Mouse (Mus musculus): ENCODE results near the gene Slc16a9. TPM values are rescaled to one million over a fixed set of nuclear protein-coding genes. Genes with fewer than 3 reads are reported as not detected.

Slc16a9 gene
- polyA plus RNA-seq, 1 experiment from 2014 or later = 1.2 TPM

GRCm38 (mm10) chr10:70288406-70289327 is 43.8 kb downstream of the Slc16a9 start:
- no peak overlapping the region for H3K4me2 ChIP-seq (ENCODE audit: low read length)
- H3K4me3 ChIP-seq (replicated peaks; ENCODE audit: low read length) = no peak overlapping the region
- no peak overlapping the region for H3K27ac ChIP-seq (ENCODE audit: low read length)
- ATAC-seq = no peak
- H3K36me3 ChIP-seq (ENCODE audit: control insufficient read depth, insufficient read depth) = no peaks in the 10 kb centered on the region
- WGBS = 80% methylated on average over 14 of the region's 14 CpGs
- no peak overlapping the region for H3K9ac ChIP-seq (replicated peaks; ENCODE audit: low read depth, low read length)
- no peaks in the 10 kb centered on the region for H3K27me3 ChIP-seq (replicated peaks; ENCODE audit: control insufficient read depth, insufficient read depth, low read length)
- H3K9me3 ChIP-seq (ENCODE audit: control insufficient read depth, low read length) = no peaks in the 10 kb centered on the region
- H3K4me1 ChIP-seq (replicated peaks; ENCODE audit: control insufficient read depth, insufficient read depth, low read length) = no peaks in the 10 kb centered on the region; the same call in 1 of the 2 replicates

DNA sequence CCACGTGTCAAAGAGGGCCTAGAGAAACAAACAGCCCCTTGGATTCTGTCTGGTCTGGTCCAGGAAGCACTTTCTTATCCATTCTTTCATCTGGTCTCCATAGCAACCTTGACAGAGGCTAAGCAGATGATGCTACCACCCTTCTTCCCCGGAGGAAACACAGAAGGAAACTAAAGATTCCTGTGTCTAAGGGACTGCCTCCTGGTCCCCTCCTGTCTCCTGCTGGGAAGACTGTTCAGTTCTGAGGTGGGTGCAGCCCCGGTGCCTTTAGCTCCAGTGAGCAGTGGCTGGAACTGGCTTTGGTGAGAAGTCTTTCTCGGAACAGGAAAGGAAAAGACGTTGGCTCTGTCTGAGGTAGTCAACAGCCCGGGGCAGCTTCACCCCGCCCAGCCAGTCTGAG is 47.1 kb downstream of the Slc16a9 start:
- peaks cover 3% of the 10 kb centered on the region for H3K4me1 ChIP-seq (replicated peaks; ENCODE audit: control insufficient read depth, insufficient read depth, low read length)
- no peaks in the 10 kb centered on the region for H3K36me3 ChIP-seq (ENCODE audit: control insufficient read depth, insufficient read depth)
- no peak overlapping the region for H3K27ac ChIP-seq (ENCODE audit: low read length)
- ATAC-seq = no peak
- H3K27me3 ChIP-seq (replicated peaks; ENCODE audit: control insufficient read depth, insufficient read depth, low read length) = no peaks in the 10 kb centered on the region
- H3K4me3 ChIP-seq (replicated peaks; ENCODE audit: low read length) = no peak overlapping the region
- H3K9me3 ChIP-seq (ENCODE audit: control insufficient read depth, low read length) = no peaks in the 10 kb centered on the region
- H3K9ac ChIP-seq (replicated peaks; ENCODE audit: low read depth, low read length) = no peak overlapping the region
- H3K4me2 ChIP-seq (ENCODE audit: low read length) = no peak overlapping the region
- 34% methylated on average over 7 of the region's 7 CpGs for WGBS

DNA sequence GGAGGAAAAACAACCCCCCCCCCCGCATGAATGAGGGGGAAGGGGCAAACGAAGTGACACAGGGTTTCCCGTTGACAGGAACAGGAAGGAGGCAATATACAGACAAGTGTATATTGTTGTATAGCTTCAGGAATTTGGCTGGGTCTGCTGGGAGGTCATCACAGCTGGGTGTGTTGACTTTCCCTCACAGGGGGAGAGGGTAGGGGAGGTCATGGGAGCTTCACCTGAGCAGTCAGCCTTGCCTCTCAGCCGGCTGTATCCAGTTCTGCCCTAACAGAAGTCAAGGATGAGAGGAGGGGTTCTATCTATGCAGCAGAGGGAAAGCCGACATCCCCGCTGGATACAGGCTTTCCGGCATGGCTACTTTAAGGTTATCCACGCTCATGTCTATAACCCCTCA is 49.2 kb downstream of the Slc16a9 start:
- Histone ChIP-seq H3K9me3 (ENCODE audit: control insufficient read depth, low read length) (no peaks in the 10 kb centered on the region), H3K4me1 (replicated peaks; ENCODE audit: control insufficient read depth, insufficient read depth, low read length) (peaks cover 3% of the 10 kb centered on the region), H3K4me3 (replicated peaks; ENCODE audit: low read length) (no peak overlapping the region), H3K36me3 (ENCODE audit: control insufficient read depth, insufficient read depth) (no peaks in the 10 kb centered on the region), H3K27me3 (replicated peaks; ENCODE audit: control insufficient read depth, insufficient read depth, low read length) (no peaks in the 10 kb centered on the region), H3K9ac (replicated peaks; ENCODE audit: low read depth, low read length) (no peak overlapping the region), H3K27ac (ENCODE audit: low read length) (no peak overlapping the region), H3K4me2 (ENCODE audit: low read length) (no peak overlapping the region)
- WGBS = 72% methylated on average over 8 of the region's 8 CpGs
- no peak for ATAC-seq

DNA sequence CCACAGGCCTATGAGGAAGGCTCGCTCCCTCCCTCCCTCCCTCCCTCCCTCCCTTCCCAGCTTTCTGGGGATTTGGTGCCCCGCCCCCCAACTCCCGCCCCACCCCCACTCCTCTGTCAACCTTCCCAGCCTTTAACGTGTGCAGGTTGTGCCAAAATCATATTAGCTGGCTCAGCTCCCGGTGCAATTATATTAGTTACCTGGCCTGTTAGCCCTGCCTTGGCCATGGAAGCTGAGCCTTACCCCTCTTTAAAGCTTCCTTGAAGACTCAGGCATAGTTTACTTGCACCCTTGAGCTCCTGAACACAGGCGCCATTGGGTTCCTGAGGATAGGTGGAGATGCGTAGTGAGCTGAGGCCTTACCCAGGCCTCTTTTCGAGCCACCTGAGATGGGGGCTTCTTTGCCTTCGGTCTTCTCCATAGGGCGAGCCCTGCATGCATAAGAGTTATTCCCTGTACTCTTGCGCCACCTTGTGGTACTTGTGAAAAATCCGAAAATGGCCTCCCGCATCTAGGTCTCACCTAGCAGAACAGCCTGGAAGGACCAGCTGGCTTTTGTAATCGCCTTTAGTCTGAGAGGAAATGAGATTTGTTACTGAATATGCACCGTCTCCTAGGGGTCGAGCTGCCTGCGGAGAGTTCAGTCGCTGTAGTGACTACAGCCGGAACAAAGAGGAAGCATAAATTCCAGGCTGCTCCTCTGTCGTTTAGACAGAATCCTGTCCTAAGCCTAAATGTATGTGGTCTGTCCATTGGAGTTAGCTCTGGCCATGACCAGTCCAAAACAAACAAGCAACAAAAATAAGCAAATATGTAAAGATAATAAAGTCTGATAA is 51.8 kb downstream of the Slc16a9 start:
- Histone ChIP-seq H3K27ac (ENCODE audit: low read length) (no peak overlapping the region), H3K9ac (replicated peaks; ENCODE audit: low read depth, low read length) (peak overlapping the region; percentile 44), H3K4me2 (ENCODE audit: low read length) (peak overlapping the region; percentile 22; the same call in 1 of the 2 replicates), H3K9me3 (ENCODE audit: control insufficient read depth, low read length) (no peaks in the 10 kb centered on the region), H3K27me3 (replicated peaks; ENCODE audit: control insufficient read depth, insufficient read depth, low read length) (no peaks in the 10 kb centered on the region), H3K4me1 (replicated peaks; ENCODE audit: control insufficient read depth, insufficient read depth, low read length) (peaks cover 3% of the 10 kb centered on the region), H3K4me3 (replicated peaks; ENCODE audit: low read length) (no peak overlapping the region), H3K36me3 (ENCODE audit: control insufficient read depth, insufficient read depth) (no peaks in the 10 kb centered on the region)
- 7% methylated on average over 20 of the region's 20 CpGs for WGBS
- ATAC-seq = peak; percentile 89

DNA sequence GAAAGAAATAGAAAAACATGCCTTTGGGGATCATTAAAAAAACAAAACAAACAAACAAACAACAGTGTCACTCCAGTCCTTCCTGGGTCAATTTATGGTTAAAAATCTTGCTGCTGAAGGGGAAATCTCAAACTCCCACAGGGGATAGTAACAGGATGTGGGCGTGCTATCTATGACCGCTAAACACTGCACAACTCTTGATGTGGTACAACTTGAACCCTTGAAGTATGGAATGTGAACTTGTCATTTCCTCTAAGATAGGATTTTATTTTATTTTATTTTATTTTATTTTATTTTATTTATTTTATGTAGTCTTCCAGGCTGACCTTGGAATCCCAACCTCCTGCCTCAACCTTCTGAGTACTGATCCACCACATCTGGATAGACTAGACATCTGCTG is 54.2 kb downstream of the Slc16a9 start:
- Histone ChIP-seq H3K36me3 (ENCODE audit: control insufficient read depth, insufficient read depth) (no peaks in the 10 kb centered on the region), H3K9me3 (ENCODE audit: control insufficient read depth, low read length) (peaks cover 2% of the 10 kb centered on the region; the same call in 1 of the 2 replicates), H3K4me1 (replicated peaks; ENCODE audit: control insufficient read depth, insufficient read depth, low read length) (peaks cover 3% of the 10 kb centered on the region), H3K4me2 (ENCODE audit: low read length) (no peak overlapping the region), H3K27me3 (replicated peaks; ENCODE audit: control insufficient read depth, insufficient read depth, low read length) (no peaks in the 10 kb centered on the region), H3K27ac (ENCODE audit: low read length) (no peak overlapping the region), H3K9ac (replicated peaks; ENCODE audit: low read depth, low read length) (no peak overlapping the region), H3K4me3 (replicated peaks; ENCODE audit: low read length) (no peak overlapping the region)
- WGBS = 96% methylated on average over 2 of the region's 2 CpGs
- no peak for ATAC-seq

- no peaks in the 10 kb centered on the region for H3K27me3 ChIP-seq (replicated peaks; ENCODE audit: control insufficient read depth, insufficient read depth, low read length)
- ATAC-seq = no peak
- no peaks in the 10 kb centered on the region for H3K36me3 ChIP-seq (ENCODE audit: control insufficient read depth, insufficient read depth)
- no peak overlapping the region for H3K4me3 ChIP-seq (replicated peaks; ENCODE audit: low read length)
- H3K4me1 ChIP-seq (replicated peaks; ENCODE audit: control insufficient read depth, insufficient read depth, low read length) = peaks cover 3% of the 10 kb centered on the region
- H3K4me2 ChIP-seq (ENCODE audit: low read length) = no peak overlapping the region
- 69% methylated on average over 5 of the region's 5 CpGs for WGBS
- H3K9me3 ChIP-seq (ENCODE audit: control insufficient read depth, low read length) = peaks cover 2% of the 10 kb centered on the region; the same call in 1 of the 2 replicates
- no peak overlapping the region for H3K27ac ChIP-seq (ENCODE audit: low read length)
- no peak overlapping the region for H3K9ac ChIP-seq (replicated peaks; ENCODE audit: low read depth, low read length)
These were observed 54.8 kb downstream of the Slc16a9 start for GRCm38 (mm10) chr10:70299653-70300052.

GRCm38 (mm10) chr10:70301190-70301589 is 56.3 kb downstream of the Slc16a9 start:
- 61% methylated on average over 2 of the region's 2 CpGs for WGBS
- Histone ChIP-seq H3K9me3 (ENCODE audit: control insufficient read depth, low read length) (peaks cover 2% of the 10 kb centered on the region; the same call in 1 of the 2 replicates), H3K4me3 (replicated peaks; ENCODE audit: low read length) (no peak overlapping the region), H3K4me2 (ENCODE audit: low read length) (no peak overlapping the region), H3K27ac (ENCODE audit: low read length) (no peak overlapping the region), H3K4me1 (replicated peaks; ENCODE audit: control insufficient read depth, insufficient read depth, low read length) (peaks cover 3% of the 10 kb centered on the region), H3K36me3 (ENCODE audit: control insufficient read depth, insufficient read depth) (no peaks in the 10 kb centered on the region), H3K9ac (replicated peaks; ENCODE audit: low read depth, low read length) (no peak overlapping the region), H3K27me3 (replicated peaks; ENCODE audit: control insufficient read depth, insufficient read depth, low read length) (no peaks in the 10 kb centered on the region)
- no peak for ATAC-seq

GRCm38 (mm10) chr10:70303203-70303602 is 58.3 kb downstream of the Slc16a9 start:
- peaks cover 2% of the 10 kb centered on the region; the same call in 1 of the 2 replicates for H3K9me3 ChIP-seq (ENCODE audit: control insufficient read depth, low read length)
- H3K9ac ChIP-seq (replicated peaks; ENCODE audit: low read depth, low read length) = no peak overlapping the region
- no peak overlapping the region for H3K27ac ChIP-seq (ENCODE audit: low read length)
- H3K4me1 ChIP-seq (replicated peaks; ENCODE audit: control insufficient read depth, insufficient read depth, low read length) = no peaks in the 10 kb centered on the region
- H3K4me3 ChIP-seq (replicated peaks; ENCODE audit: low read length) = no peak overlapping the region
- no peak for ATAC-seq
- H3K27me3 ChIP-seq (replicated peaks; ENCODE audit: control insufficient read depth, insufficient read depth, low read length) = no peaks in the 10 kb centered on the region
- 88% methylated on average over 6 of the region's 6 CpGs for WGBS
- H3K4me2 ChIP-seq (ENCODE audit: low read length) = no peak overlapping the region
- no peaks in the 10 kb centered on the region for H3K36me3 ChIP-seq (ENCODE audit: control insufficient read depth, insufficient read depth)

- Histone ChIP-seq H3K4me3 (replicated peaks; ENCODE audit: low read length) (no peak overlapping the region), H3K9me3 (ENCODE audit: control insufficient read depth, low read length) (peaks cover 2% of the 10 kb centered on the region; the same call in 1 of the 2 replicates), H3K36me3 (ENCODE audit: control insufficient read depth, insufficient read depth) (no peaks in the 10 kb centered on the region), H3K27me3 (replicated peaks; ENCODE audit: control insufficient read depth, insufficient read depth, low read length) (no peaks in the 10 kb centered on the region), H3K9ac (replicated peaks; ENCODE audit: low read depth, low read length) (no peak overlapping the region), H3K27ac (ENCODE audit: low read length) (no peak overlapping the region), H3K4me1 (replicated peaks; ENCODE audit: control insufficient read depth, insufficient read depth, low read length) (no peaks in the 10 kb centered on the region), H3K4me2 (ENCODE audit: low read length) (no peak overlapping the region)
- no peak for ATAC-seq
- 77% methylated on average over 5 of the region's 5 CpGs for WGBS
These were observed 60.8 kb downstream of the Slc16a9 start for GRCm38 (mm10) chr10:70305683-70306082.

Measured in forebrain, embryonic 16.5 days (tissue).